Mouse (Mus musculus) kidney, adult 18-20 months (tissue): ENCODE data around the gene 2610028H24Rik.

ENCODE experiments used
- DNase-seq: peaks from one replicate; pipeline ENCODE4 v3.0.0; 2021

Gene 2610028H24Rik

DNA sequence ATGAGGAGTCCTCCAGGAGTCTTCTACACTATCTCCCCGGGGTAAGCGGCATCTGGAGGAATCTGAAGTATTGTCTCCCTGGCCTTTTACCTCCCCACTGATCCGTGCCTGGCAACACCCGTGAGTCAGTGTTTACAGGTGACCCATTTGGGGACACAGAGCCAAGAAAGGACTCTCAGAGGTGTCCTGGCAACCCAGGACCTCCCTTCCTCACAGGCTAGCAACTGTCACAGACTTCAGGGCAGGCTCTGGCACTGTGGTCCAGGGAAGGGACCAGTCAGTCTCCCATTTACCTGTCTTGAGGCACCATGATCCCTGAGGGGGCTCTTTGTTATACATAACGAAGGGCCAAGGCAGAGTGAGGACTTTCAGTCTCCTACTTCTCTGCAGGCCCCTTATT lies at the start of gene 2610028H24Rik:
Gene 2610028H24Rik, plus strand, starts transcription at position 231 of the 400 bp plus-strand sequence.
- no peak for DNase-seq

DNA sequence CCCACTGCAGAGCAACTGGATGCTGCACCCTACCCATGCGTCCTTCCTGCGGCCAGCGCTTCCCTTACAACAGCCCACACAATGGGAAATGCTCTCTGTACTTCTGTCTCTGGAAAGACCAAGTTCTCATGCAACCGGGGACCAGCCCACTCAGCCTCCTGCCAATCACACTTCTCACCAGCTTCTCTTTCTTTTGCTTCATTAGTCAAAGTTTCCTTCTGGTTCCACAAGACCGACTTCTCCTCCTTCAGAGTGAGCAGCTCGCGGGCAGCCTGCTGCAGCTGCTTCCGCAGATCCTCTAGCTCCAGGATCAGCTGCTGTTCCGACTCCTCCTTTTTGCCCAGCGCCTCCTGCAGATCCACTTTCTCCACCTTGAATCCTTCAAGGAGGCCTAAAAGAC lies 40.4 kb upstream of the 2610028H24Rik start:
- DNase-seq, result no peak

DNA sequence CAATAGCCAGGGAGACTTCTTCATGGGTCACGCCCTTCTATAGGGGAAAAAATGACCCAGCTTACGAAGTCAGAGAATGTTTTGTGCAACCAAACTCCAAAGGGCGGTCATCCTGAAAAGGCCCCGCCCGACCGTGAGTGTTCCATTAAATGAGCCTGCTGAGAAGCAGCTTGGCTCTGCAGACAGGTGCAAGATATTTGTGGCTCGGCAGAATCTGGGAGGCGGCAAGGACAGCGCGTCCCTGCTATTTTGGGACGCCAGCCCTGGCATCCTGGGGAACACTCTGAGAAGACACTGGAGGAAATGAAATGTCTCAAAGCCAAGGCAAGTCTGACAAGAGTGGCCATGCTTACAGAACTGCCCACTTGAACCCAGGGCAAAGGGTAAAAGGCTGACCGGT lies 32.1 kb upstream of the 2610028H24Rik start:
- peak; percentile 48 for DNase-seq

DNA sequence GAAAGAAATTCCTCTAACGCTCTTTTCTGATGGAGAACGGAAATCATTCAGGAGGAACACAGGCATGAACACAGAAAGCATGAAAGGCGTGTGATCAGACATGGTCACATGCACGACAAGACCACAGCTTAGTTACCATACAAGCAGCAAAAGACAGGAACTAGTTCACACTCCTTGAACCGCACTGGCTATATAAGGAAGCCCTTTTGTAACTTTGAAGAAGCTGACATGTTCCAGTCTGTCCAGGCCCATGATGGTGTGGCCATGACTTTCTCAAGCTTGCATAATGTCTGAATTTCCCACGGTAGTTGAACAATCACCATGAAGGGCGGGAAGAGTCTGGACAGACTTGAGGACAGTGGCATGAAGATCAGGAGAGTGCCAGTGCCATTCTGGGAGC lies 23.2 kb upstream of the 2610028H24Rik start:
- no peak for DNase-seq

DNA sequence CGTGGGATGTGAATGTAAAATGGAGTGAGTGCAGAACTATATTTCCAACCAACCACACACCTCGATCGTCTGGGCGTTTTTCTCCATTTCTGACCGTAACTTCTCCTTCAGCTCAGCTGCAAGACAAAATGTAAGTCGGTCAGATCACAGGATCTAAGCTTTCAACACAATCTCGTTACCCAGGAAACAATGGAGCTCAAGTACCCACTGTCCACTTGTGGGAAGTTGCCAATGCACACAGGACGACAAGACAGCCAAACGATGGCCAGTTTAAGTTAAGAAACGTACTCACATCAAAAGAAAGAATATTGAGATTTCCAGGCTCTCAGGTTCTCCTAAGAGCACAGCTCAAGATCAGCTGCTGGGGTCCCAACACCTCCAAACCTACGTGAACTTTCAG lies 15.0 kb upstream of the 2610028H24Rik start:
- DNase-seq, result no peak

DNA sequence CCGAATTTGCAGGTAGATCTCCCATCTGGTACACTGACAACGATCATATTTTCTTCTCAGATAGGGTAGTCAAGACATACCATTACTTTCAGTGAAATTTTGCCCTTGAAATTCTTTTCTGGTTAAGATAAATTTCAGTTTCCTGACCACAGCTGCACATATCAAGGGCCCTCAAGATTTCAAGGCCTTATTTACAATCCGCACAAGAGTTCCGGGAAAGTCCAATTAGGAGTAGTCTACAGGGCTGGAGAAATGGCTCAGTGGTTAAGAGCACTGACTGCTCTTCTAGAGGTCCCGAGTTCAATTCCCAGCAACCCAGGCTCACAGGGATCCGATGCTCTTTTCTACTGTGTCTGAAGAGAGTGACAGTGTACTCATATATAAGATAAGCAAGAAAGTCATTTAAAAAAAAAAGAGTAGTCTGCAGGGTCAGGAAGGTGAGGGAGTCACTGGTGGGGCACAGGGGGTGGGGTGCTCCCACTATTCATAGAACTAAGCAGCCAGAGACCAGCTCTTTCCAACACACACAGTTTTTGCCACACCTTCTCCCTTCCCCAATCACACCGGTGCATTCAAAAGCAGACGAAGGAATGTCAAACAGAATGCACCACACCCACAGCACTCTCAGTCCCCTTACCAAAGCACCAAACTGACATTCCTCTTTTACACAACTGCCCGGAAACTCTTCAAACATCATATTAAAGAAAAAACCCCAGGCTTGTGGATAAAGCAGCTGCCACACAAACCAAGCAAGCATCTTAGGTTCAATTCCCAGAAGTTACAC lies 9.6 kb upstream of the 2610028H24Rik start:
- no peak for DNase-seq

DNA sequence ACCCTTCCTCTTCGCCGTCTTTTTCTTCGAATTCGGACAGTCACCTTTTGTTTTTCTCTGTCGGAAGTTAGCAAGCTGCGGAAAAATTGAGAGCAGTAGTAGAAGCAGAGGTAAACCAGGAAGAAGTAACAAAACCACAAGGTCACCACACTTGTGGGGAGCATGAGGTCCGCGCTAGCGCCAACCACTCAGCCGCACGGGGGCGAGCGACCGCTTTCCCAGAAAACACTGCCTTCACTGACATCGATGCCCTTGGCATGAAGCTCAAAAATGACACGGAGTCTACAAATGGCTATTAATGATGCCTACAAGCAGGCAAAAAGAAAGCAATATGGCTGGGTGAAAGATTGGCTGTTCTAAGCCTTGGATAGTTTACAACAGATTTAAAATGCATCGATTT lies 8.6 kb upstream of the 2610028H24Rik start, which contains the start of gene AC141477.1:
Gene AC141477.1, minus strand, starts transcription at position 164 of the 400 bp plus-strand sequence.
- DNase-seq, result no peak

DNA sequence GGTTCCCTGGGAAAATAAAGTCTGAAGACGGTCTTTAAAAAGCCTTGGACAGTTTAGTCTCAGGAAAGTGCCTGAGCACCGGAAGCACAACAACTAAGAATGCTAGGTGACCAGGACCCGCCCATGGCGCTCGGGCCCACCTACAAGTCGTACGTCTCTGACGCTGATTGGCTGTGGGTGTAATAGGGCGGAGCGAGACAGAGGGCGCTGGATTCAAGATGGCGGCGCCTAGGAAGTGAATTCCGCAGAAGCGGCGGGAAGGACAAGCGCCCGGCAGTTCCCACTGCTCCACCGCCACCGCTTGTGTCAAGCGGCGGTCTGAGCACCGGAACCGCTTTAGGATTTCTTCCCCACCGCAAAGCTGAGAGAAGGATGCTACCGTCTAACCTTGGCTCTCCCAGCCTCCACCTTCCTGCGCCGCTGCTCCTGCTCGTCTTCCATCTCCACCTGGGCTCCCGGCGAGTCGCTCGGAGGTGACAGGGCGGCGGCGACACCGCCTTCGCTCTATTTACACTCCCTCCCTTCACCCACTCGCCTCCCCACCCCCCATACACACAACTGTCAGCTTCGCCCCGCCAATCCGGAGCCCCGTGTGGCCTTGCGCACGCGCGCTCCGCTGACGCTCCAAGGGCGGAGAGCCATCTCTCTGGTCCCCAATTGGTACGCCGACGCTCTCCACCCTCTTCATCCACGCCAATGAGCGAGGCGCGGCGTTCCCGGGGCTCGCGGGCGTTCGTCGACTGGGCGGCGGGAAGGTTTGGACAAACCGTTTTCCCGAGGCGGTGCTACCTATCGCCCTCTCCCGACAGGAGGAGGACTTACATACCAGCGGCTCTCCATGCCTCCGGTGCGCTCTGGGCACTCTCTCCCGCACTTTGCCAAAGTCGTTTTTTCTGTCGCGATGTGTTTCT lies 6.4 kb upstream of the 2610028H24Rik start, which contains the start of gene Pcnt:
Gene Pcnt, minus strand, starts transcription at position 609 of the 911 bp plus-strand sequence.
- peak; percentile 97 for DNase-seq

DNA sequence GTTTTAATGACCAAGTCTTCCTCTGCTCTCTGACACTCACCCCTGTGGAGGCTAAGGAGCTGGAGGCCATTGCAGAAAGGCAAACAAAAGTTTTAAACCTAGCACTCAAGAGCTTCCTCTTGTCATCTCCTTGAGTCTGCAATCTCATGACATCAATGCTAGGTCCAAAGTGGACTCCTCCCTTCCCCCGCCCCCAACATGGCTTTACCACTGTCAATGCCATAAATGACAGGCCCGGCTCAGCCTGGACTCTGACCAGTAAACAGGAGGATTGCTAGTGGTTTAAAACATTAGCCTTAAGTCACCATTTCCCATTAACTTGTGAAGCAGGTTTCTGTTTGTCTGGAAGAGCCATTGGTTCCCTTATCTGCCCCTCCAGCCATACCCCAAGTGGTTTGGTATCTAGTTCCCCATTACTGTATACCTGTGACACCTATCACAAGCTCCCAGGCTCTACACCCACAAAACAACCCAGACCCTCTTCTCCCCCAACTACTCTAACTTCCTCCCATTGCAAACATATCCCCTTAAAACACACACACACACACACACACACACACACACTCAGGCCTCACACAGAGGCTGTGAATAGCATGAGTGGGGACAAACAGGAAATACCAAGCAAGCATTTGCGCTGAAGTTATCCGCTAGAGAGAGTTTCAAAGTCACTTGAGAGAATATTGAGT lies 2.7 kb upstream of the 2610028H24Rik start:
- DNase-seq, result peak; percentile 11

DNA sequence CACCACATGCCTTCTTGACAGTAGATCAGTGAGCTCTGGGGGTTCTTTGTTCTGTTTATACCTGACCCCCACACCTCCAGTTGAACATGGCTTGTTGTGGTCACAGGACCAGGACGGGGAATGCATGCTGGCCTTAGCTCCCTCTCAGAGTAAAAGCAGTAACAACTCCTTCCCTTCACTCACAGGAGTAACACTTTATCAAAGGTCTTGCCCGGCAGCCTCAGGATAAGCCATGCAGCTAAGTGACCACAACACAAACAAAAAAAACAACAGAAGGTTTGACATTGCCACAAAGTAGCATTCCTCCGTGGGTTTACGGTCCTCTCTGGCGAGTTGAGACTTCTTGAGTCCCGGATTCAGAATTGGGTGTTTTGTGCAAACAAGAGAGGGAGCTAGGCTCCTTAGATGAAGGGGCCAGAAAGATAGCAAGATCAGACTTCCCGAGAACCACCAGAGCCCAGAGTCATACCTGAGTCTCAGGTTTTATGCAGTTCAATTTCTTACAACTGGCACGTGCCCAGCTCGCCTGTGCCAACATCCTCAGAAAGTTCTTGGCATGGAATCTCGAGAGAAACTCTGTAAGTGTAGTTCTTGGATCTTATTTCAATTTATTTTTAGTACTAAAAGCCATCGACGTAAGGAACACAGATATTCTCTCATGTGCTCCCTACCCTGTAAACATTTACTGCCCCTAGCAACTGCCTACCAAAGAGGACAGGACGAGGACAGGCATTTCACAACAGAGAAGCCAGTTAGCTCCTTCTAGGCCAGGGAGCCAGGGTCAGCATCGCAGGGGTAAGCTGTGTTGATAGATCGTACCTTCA lies 1.3 kb upstream of the 2610028H24Rik start:
- DNase-seq, result no peak

DNA sequence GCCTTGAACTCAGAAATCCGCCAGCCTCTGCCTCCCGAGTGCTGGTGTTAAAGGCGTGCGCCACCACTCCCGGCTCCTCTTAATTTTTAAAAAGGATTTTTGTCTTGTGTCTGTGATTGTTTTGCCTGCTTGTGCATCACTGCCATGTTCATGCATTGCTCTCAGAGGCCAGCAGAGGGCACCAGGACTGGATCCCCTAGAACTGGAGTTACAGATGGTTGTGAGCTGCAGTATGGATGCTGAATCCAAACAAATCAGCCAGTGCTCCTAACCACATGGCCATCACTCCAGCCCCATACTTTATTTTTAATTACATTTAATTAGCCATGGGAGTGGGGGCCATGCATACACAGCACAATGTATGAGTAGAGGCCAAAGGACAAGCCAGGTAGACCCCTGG lies 6.4 kb downstream of the 2610028H24Rik start:
- peak; percentile 64 for DNase-seq

DNA sequence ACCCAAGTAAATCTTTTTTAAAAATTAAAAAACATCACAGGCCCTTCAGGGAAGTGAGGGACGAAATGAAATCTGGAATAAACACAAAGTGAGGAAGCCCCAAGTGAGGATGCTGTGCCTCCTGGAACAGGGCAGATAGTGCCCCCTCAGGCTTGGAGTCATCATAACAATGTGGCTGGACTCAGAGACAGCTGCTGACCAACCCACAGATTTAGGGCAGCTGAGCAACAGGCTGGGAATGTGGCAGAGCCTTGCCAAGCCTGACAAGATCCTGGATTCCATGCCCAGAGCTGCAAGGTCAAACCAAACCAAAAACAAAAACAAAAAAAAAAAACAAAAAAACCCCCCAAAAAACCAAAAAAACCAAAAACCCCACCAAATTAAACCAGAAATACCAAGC lies 12.4 kb downstream of the 2610028H24Rik start:
- no peak for DNase-seq

DNA sequence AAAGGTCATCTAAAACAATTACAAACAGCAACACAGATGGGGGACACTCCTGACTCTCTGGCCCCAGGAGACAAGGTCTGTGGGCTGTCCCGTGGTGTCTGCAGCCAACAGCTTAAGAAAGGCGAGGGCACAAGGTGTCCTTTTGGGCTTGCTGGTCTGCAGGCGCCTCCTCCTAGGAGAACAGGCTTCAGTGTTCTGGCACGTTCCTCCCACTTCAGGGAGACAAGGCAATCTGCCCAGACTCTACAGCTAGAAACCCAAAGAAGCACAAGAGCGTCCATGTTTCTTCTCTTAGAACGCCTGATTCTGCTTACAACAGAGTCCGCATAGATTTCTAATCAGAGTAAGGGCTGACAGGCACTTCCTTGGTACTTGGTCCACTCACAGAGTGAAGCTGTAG lies 13.4 kb downstream of the 2610028H24Rik start:
- no peak for DNase-seq

DNA sequence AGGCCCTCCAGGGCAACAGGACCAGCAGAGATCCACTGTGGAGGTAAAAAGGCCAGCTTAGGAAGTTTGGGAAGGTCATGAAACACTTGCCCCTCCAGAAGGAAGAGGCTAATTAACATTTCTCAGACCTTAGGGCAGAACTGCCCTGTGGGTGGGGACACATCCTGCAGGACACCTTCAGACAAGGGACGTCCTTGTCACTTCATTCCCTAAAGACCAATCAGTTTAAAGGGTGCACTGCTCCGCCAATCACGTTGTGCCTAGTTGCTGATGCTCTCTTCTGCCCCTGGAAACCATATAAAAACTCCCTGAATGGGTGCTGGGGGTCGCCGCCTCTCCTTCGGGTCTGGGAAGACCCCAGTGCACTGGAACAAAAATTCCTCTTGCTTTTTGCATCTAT lies 13.8 kb downstream of the 2610028H24Rik start:
- DNase-seq, result no peak

DNA sequence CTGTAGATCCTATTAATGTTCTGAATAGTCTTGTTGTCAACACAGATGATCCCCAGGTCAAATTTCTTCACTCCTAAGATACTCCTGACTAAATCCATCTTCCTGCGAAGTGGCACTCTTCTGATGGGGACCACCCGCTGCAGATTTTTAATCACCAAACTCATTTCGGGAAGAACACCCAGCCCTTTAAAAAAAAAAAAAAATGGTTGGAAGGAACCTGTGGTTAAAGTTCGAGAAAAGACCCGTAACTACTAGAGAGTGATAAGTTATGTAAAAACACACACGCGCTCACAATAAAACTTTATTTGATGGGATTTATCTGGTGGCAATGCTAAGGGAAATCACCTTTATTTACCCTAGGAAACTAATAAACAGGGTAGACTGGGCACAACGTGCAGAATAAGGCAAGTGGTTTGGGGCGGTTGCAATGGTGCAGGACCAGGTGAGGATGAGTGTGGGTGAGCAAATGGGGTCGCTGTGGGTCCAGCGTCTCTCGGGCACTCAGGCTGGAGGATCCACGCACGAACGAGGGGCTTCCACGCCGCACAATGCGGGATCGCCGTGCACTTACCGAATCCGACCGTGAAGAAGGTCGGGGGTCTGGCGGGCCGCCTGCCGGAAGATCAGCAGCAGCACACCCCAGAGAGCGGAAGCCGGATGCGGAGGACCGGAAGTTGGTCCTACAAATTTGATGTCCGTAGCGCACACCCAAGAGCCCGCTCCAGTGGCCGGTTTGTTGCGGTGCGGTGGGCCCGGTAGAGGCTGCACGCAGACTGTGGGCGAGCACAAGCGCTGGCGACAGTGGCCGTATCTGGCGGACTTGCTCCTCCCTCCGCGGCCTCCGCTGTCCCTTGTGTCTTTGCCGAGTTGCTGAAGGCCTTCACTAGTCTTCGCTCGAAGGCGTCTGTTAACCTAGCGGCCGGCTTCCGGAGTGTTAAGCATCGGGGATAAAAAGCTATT lies 19.6 kb downstream of the 2610028H24Rik start, which contains the start of the genes Mcm3ap and Ybey:
Gene Mcm3ap, plus strand, starts transcription at position 725 of the 960 bp plus-strand sequence.
Gene Ybey, minus strand, starts transcription at position 912 of the 960 bp plus-strand sequence.
- DNase-seq, result peak; percentile 91

DNA sequence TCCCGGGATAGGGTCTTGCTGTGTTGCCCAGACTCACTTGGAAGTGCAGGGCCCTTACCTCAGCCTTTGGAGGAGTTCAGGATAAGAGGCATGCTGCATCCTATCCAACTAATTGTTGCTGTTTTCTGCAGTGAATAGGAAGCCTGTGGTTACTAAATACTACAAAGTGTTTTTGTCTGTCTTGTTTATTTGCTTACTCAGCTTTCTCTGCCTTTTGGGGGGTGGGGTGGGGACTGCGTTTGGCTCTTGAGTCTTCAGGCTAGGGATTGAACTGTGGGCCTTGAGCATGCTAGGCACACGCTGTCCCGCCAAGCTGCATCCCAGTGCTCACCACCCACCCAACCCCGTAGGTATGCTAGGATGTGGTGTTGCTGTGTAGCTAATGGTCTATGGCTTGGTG lies 24.9 kb downstream of the 2610028H24Rik start:
- no peak for DNase-seq

DNA sequence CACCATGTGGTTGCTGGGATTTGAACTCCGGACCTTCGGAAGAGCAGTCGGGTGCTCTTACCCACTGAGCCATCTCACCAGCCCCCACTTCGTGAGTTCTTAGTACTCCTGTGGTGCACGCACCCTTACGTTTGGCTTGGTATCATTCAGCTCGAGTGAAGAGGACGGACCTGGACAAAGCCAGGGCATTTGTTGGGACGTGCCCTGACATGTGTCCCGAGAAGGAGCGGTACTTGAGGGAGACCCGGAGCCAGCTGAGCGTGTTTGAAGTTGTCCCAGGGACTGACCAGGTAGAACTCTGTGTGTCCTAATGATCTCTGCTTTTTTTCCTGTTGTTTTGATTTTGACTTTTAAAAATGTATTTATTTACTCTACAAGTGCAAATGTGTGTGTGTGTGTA lies 32.0 kb downstream of the 2610028H24Rik start:
- no peak for DNase-seq

DNA sequence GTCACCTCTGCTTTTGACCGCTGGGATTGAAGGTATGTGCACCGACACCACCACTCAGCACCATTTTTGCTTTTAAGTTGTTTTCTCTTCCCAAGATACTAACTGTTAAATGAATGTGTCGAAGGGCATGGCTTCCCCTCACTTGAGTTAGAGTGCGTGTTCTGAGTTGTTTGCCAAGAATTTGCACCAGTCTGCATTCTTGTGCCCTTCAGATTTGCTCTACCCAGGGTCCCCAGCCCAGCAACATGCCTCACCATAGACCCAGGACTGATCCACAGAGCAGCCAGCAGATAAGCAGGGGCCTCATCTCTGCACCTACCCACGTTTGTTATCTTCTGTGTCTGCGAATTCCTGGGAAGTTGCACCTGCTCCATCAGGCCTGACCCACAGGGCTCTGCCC lies 32.6 kb downstream of the 2610028H24Rik start:
- no peak for DNase-seq

DNA sequence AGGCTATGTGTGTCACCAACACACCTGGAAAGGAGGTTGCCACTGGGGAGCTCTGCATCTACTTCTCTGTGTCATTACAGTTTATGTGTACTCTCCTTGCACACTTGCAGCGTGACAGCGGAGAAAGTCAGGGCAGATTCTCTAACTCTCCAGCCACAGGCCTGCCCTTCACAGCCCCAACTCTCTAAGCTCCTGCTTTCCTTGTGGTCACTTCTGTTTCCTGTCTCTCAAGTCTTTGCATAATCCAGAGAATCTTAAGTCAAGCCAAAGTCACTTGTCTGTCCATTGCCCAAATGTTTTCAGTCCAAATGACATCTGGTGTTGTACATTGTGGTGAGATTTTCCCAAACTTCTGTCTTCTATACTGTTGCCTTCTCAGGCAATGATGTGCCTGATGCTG lies 37.4 kb downstream of the 2610028H24Rik start:
- no peak for DNase-seq

DNA sequence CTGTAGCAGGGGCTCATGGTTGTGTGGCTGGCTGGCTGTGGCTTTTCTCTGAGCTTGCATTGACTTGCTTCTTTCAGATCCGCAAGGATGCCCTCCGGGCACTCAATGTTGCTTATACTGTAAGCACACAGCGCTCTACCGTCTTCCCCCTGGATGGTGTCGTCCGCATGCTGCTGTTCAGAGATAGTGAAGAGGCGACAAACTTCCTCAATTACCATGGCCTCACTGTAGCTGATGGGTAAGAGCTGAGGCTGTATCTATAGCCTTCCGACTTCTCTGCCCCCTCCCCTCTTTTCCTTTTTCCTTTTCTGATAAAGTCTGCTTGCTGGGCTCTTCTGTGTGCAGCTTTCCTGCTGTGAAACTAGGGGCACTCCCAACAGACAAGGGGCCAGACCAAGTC lies 39.4 kb downstream of the 2610028H24Rik start:
- no peak for DNase-seq

DNA sequence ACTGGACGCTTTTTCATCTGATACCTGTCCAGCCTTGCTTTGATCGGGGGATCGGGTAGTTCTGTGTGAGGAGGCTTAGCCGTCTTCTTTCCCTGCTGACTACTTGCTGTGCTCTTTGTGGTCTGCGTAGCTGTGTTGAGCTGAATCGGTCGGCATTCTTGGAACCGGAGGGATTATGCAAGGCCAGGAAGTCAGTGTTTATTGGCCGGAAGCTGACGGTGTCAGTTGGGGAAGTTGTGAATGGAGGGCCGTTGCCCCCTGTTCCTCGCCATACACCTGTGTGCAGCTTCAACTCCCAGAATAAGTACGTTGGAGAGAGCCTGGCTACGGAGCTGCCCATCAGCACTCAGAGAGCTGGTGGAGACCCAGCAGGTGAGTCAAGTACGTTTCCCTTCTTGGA lies 40.3 kb downstream of the 2610028H24Rik start:
- DNase-seq, result no peak
